Mouse (Mus musculus) erythroblast, adult 5-6 weeks (primary cell): Measurements from ENCODE around the gene Ptbp1. TPM values are rescaled to one million over a fixed set of nuclear protein-coding genes. Genes with fewer than 3 reads are reported as not detected.

ENCODE experiments used
- ATAC-seq: replicated peaks from 2 replicates; pipeline ENCODE4 v1.8.0; 2016; ENCODE audit warnings: moderate number of reproducible peaks, mild to moderate bottlenecking, moderate TSS enrichment, inconsistent platforms; ENCODE audit not compliant: poor library complexity, low FRiP score, severe bottlenecking
- total RNA-seq, 2 experiments: library from RNA; stranded (forward) in 1 of 2; stranded (reverse) in 1 of 2; fragments of 150-400 nt in 1 of 2; fragments of 200-764, 138-1000 nt in 1 of 2; gene quantifications; 2 replicates each; pipeline versions ENCODE4 v1.2.3 to v1.2.4; 2015 to 2017; ENCODE audit warnings: low replicate concordance in 2 of 2

The Ptbp1 gene
- total RNA-seq, 2 experiments from 2014 or later: 45.2 to 53.2 TPM

DNA sequence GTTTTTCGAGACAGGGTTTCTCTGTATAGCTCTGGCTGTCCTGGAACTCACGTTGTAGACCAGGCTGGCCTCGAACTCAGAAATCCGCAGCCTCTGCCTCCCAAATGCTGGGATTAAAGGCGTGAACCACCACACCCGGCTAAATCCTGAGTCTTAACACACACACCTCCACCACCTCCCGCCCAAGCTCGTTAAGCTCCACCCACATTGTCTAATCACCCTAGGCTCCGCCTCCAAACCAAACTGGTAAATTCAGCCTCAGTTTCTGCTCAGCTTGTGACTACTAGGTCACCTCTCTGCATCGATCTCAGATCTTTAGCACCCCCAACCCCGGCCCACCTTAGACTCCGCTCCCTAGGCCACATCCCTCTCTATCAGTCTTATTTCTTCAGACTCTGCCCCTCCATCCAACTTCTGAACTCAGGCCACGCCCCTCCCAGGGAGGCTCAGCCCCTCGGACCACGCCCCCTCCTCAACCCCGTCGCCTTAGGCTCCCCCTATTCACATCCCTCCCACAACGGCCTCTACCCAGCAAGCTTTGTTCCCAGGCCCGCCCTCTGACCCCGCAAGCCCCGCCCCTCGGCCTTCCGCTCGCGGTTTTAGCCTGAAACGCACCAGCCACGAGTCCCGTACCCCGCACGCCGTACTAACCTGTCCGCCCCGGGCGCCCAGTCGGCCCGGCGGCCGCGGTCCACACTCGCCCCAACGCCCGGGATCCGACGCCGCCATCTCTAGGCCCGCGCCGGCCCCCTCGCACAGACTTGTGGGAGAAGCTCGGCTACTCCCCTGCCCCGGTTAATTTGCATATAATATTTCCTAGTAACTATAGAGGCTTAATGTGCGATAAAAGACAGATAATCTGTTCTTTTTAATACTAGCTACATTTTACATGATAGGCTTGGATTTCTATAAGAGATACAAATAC, 54.2 kb downstream of the Ptbp1 start, which contains the start of gene Med16:
Gene Med16, minus strand, starts transcription at position 757 of the 925 bp plus-strand sequence.
- ATAC-seq: peak; percentile 84

GRCm38 (mm10) chr10:79909092-79909922, 55.1 kb downstream of the Ptbp1 start:
- ATAC-seq: peak; percentile 23; the same call in 1 of the 2 replicates

DNA sequence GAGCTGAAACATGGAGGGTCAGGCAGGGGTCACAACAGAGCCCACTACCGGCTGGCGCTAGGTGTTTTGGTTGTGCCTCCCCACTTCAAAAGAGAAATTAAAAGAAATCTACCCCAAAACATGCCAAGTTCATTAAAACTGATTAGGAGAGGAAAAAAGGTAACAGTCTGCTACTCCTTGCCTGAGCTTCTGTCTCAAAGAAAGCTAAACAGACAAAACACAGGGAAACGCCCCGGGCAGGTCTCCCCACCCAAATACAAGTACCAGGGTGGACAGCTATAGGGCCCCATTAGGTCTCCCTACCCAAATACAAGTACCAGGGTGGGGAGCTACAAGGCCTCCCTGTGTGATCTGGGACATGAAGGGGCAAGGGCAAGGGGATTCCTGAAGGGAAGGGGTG, 56.3 kb downstream of the Ptbp1 start, which contains the start of gene Gm26602:
Gene Gm26602, plus strand, starts transcription at position 301 of the 400 bp plus-strand sequence.
- ATAC-seq: no peak

- no peak for ATAC-seq
Measured at GRCm38 (mm10) chr10:79912412-79912811, 58.2 kb downstream of the Ptbp1 start.

Other genes with a start within 250 kb of the Ptbp1 start
Only the 30 nearest of the 33 such genes appear.
- gene Madcam1, start 189.9 kb upstream of the Ptbp1 start, total RNA-seq (2015; ENCODE audit: low replicate concordance): not detected in 2 replicates
- gene Madcam1, start 189.9 kb upstream of the Ptbp1 start, total RNA-seq (2017; ENCODE audit: low replicate concordance): 0.84 TPM in 1 of 2 replicates, not detected in the other
- gene Tpgs1, start 185.1 kb upstream of the Ptbp1 start, total RNA-seq (2015; ENCODE audit: low replicate concordance): 2.9 and 6.3 TPM in 2 replicates
- gene Tpgs1, start 185.1 kb upstream of the Ptbp1 start, total RNA-seq (2017; ENCODE audit: low replicate concordance): 0.56 and 0.68 TPM in 2 replicates
- 20.5 and 25.9 TPM in 2 replicates for gene Cdc34, start 172.2 kb upstream of the Ptbp1 start, total RNA-seq (2015; ENCODE audit: low replicate concordance)
- 36.7 and 46.1 TPM in 2 replicates for gene Cdc34, start 172.2 kb upstream of the Ptbp1 start, total RNA-seq (2017; ENCODE audit: low replicate concordance)
- not detected in 2 replicates for gene Gzmm, start 165.4 kb upstream of the Ptbp1 start, total RNA-seq (2015; ENCODE audit: low replicate concordance)
- gene Gzmm, start 165.4 kb upstream of the Ptbp1 start, total RNA-seq (2017; ENCODE audit: low replicate concordance): 1.7 TPM in 1 of 2 replicates, not detected in the other
- gene Bsg, start 149.9 kb upstream of the Ptbp1 start, total RNA-seq (2015; ENCODE audit: low replicate concordance): 913 and 945 TPM in 2 replicates
- gene Bsg, start 149.9 kb upstream of the Ptbp1 start, total RNA-seq (2017; ENCODE audit: low replicate concordance): 805 and 888 TPM in 2 replicates
- not detected in 2 replicates for gene Hcn2, start 137.8 kb upstream of the Ptbp1 start, total RNA-seq (2015; ENCODE audit: low replicate concordance)
- gene Hcn2, start 137.8 kb upstream of the Ptbp1 start, total RNA-seq (2017; ENCODE audit: low replicate concordance): not detected in 2 replicates
- 3.6 and 4.8 TPM in 2 replicates for gene Polrmt, start 107.8 kb upstream of the Ptbp1 start, total RNA-seq (2015; ENCODE audit: low replicate concordance)
- gene Polrmt, start 107.8 kb upstream of the Ptbp1 start, total RNA-seq (2017; ENCODE audit: low replicate concordance): 1.1 and 5.0 TPM in 2 replicates
- not detected in 2 replicates for gene Fgf22, start 99.4 kb upstream of the Ptbp1 start, total RNA-seq (2015; ENCODE audit: low replicate concordance)
- gene Fgf22, start 99.4 kb upstream of the Ptbp1 start, total RNA-seq (2017; ENCODE audit: low replicate concordance): 0.26 TPM in 1 of 2 replicates, not detected in the other
- gene Rnf126, start 87.5 kb upstream of the Ptbp1 start, total RNA-seq (2015; ENCODE audit: low replicate concordance): 11.3 and 12.1 TPM in 2 replicates
- gene Rnf126, start 87.5 kb upstream of the Ptbp1 start, total RNA-seq (2017; ENCODE audit: low replicate concordance): 2.6 and 10.7 TPM in 2 replicates
- 1.7 and 5.8 TPM in 2 replicates for gene Fstl3, start 77.2 kb upstream of the Ptbp1 start, total RNA-seq (2015; ENCODE audit: low replicate concordance)
- gene Fstl3, start 77.2 kb upstream of the Ptbp1 start, total RNA-seq (2017; ENCODE audit: low replicate concordance): not detected in 2 replicates
- 30.5 and 45.0 TPM in 2 replicates for gene Prss57, start 63.5 kb upstream of the Ptbp1 start, total RNA-seq (2015; ENCODE audit: low replicate concordance)
- 6.8 and 14.3 TPM in 2 replicates for gene Prss57, start 63.5 kb upstream of the Ptbp1 start, total RNA-seq (2017; ENCODE audit: low replicate concordance)
- 9.4 and 12.5 TPM in 2 replicates for gene Palm, start 60.9 kb upstream of the Ptbp1 start, total RNA-seq (2015; ENCODE audit: low replicate concordance)
- 4.5 and 10.0 TPM in 2 replicates for gene Palm, start 60.9 kb upstream of the Ptbp1 start, total RNA-seq (2017; ENCODE audit: low replicate concordance)
- not detected in 2 replicates for gene Misp, start 33.4 kb upstream of the Ptbp1 start, total RNA-seq (2015; ENCODE audit: low replicate concordance)
- not detected in 2 replicates for gene Misp, start 33.4 kb upstream of the Ptbp1 start, total RNA-seq (2017; ENCODE audit: low replicate concordance)
- gene Prtn3, start 20.0 kb downstream of the Ptbp1 start, total RNA-seq (2015; ENCODE audit: low replicate concordance): 420 and 449 TPM in 2 replicates
- gene Prtn3, start 20.0 kb downstream of the Ptbp1 start, total RNA-seq (2017; ENCODE audit: low replicate concordance): 114 and 118 TPM in 2 replicates
- gene Plppr3, start 20.2 kb downstream of the Ptbp1 start, total RNA-seq (2015; ENCODE audit: low replicate concordance): 2.1 and 3.1 TPM in 2 replicates
- 4.9 and 6.8 TPM in 2 replicates for gene Plppr3, start 20.2 kb downstream of the Ptbp1 start, total RNA-seq (2017; ENCODE audit: low replicate concordance)
- 996 and 1,031 TPM in 2 replicates for gene Elane, start 31.8 kb downstream of the Ptbp1 start, total RNA-seq (2015; ENCODE audit: low replicate concordance)
- 253 and 405 TPM in 2 replicates for gene Elane, start 31.8 kb downstream of the Ptbp1 start, total RNA-seq (2017; ENCODE audit: low replicate concordance)
- gene Cfd, start 36.4 kb downstream of the Ptbp1 start, total RNA-seq (2015; ENCODE audit: low replicate concordance): not detected in 2 replicates
- not detected in 2 replicates for gene Cfd, start 36.4 kb downstream of the Ptbp1 start, total RNA-seq (2017; ENCODE audit: low replicate concordance)
- 5.9 and 11.3 TPM in 2 replicates for gene Med16, start 54.5 kb downstream of the Ptbp1 start, total RNA-seq (2015; ENCODE audit: low replicate concordance)
- gene Med16, start 54.5 kb downstream of the Ptbp1 start, total RNA-seq (2017; ENCODE audit: low replicate concordance): 4.7 and 9.1 TPM in 2 replicates
- not detected in 2 replicates for gene Gm26602, start 56.4 kb downstream of the Ptbp1 start, total RNA-seq (2015; ENCODE audit: low replicate concordance)
- not detected in 2 replicates for gene Gm26602, start 56.4 kb downstream of the Ptbp1 start, total RNA-seq (2017; ENCODE audit: low replicate concordance)
- not detected in 2 replicates for gene Kiss1r, start 62.5 kb downstream of the Ptbp1 start, total RNA-seq (2015; ENCODE audit: low replicate concordance)
- 0.14 TPM in 1 of 2 replicates, not detected in the other for gene Kiss1r, start 62.5 kb downstream of the Ptbp1 start, total RNA-seq (2017; ENCODE audit: low replicate concordance)
- 42.8 and 46.1 TPM in 2 replicates for gene R3hdm4, start 66.8 kb downstream of the Ptbp1 start, total RNA-seq (2015; ENCODE audit: low replicate concordance)
- 25.0 and 28.3 TPM in 2 replicates for gene R3hdm4, start 66.8 kb downstream of the Ptbp1 start, total RNA-seq (2017; ENCODE audit: low replicate concordance)
- gene Arid3a, start 72.6 kb downstream of the Ptbp1 start, total RNA-seq (2015; ENCODE audit: low replicate concordance): 6.3 and 8.8 TPM in 2 replicates
- gene Arid3a, start 72.6 kb downstream of the Ptbp1 start, total RNA-seq (2017; ENCODE audit: low replicate concordance): 10.5 and 14.7 TPM in 2 replicates
- 4.0 and 7.5 TPM in 2 replicates for gene Wdr18, start 105.7 kb downstream of the Ptbp1 start, total RNA-seq (2015; ENCODE audit: low replicate concordance)
- 2.5 and 14.2 TPM in 2 replicates for gene Wdr18, start 105.7 kb downstream of the Ptbp1 start, total RNA-seq (2017; ENCODE audit: low replicate concordance)
- not detected in 2 replicates for gene Grin3b, start 116.3 kb downstream of the Ptbp1 start, total RNA-seq (2015; ENCODE audit: low replicate concordance)
- not detected in 2 replicates for gene Grin3b, start 116.3 kb downstream of the Ptbp1 start, total RNA-seq (2017; ENCODE audit: low replicate concordance)
- gene Tmem259, start 129.9 kb downstream of the Ptbp1 start, total RNA-seq (2015; ENCODE audit: low replicate concordance): 13.6 and 29.6 TPM in 2 replicates
- gene Tmem259, start 129.9 kb downstream of the Ptbp1 start, total RNA-seq (2017; ENCODE audit: low replicate concordance): 12.8 and 22.6 TPM in 2 replicates
- 33.8 and 46.6 TPM in 2 replicates for gene Cnn2, start 134.2 kb downstream of the Ptbp1 start, total RNA-seq (2015; ENCODE audit: low replicate concordance)
- 30.0 and 73.0 TPM in 2 replicates for gene Cnn2, start 134.2 kb downstream of the Ptbp1 start, total RNA-seq (2017; ENCODE audit: low replicate concordance)
- 14.4 and 18.2 TPM in 2 replicates for gene Abca7, start 142.1 kb downstream of the Ptbp1 start, total RNA-seq (2015; ENCODE audit: low replicate concordance)
- gene Abca7, start 142.1 kb downstream of the Ptbp1 start, total RNA-seq (2017; ENCODE audit: low replicate concordance): 19.4 and 27.7 TPM in 2 replicates
- 23.1 and 31.6 TPM in 2 replicates for gene Arhgap45, start 162.2 kb downstream of the Ptbp1 start, total RNA-seq (2015; ENCODE audit: low replicate concordance)
- 28.6 and 35.8 TPM in 2 replicates for gene Arhgap45, start 162.2 kb downstream of the Ptbp1 start, total RNA-seq (2017; ENCODE audit: low replicate concordance)
- 23.6 and 33.4 TPM in 2 replicates for gene Polr2e, start 185.4 kb downstream of the Ptbp1 start, total RNA-seq (2015; ENCODE audit: low replicate concordance)
- 4.5 and 9.9 TPM in 2 replicates for gene Polr2e, start 185.4 kb downstream of the Ptbp1 start, total RNA-seq (2017; ENCODE audit: low replicate concordance)
- gene Gpx4, start 192.7 kb downstream of the Ptbp1 start, total RNA-seq (2015; ENCODE audit: low replicate concordance): 108 and 169 TPM in 2 replicates
- gene Gpx4, start 192.7 kb downstream of the Ptbp1 start, total RNA-seq (2017; ENCODE audit: low replicate concordance): 96.3 and 123 TPM in 2 replicates